Mouse (Mus musculus) layer of hippocampus, postnatal 36 days (tissue): ENCODE measurements around the gene Tmem136. TPM values are rescaled to one million over a fixed set of nuclear protein-coding genes. Genes with fewer than 3 reads are reported as not detected.
"Not testable (repeated sequence)": the region's sequence is repeated elsewhere in the genome, so short reads cannot be mapped to it uniquely, and the experiment has no call there.

Source experiments
- DNase-seq, 2 experiments: peaks; one replicate each; pipeline ENCODE4 v3.0.0; 2022
- total RNA-seq, 2 experiments: library from RNA; stranded (reverse); gene quantifications; 2 replicates each; pipeline ENCODE4 v1.2.3; 2021

Tmem136 gene
- total RNA-seq: 10 to 100 TPM; 18.2 to 19.0 TPM

DNA sequence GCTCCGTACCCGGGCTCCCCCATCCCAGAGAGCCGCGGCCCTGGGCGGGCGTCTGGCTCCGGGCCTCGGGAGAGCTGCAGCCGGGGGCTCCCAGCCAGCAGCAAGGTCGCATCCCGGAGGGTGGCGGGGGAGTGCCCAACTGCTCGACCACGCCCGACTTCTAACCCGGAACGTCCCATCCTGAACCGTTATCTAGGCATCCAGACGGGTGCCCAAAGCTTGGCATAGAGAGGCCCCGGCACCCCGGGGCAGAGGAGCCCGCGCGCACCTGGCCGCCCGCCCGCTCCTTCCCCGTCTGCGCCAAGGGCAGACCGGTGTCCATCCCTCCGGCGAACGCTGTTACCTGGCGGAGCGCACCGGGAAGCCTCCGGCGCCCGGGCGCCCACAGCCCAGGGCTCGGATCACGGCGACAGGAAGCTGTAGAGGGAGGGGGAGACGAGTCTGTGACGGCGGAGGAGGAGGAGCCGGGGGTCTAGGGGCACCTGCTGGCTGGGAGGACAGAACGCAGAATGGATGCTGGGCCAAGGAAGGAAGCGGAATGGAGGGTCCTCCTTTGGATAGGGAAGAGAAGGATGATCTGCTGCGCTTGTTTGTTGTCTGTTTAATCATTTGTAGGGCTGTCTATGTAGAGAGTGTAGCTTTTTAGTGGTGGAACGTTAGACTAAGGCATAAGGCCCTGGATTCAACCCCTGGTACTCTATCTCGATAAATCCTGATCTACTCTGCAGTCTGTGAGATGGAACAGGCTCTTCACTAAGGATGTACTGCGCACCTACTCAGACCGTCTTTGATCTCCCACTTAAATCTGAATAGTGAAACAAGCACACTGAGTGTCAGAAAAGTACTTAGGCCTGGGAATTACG, at the start of gene Tmem136:
Gene Tmem136 (minus strand): TSS at position 437 of the 863 bp plus-strand sequence.
- peak; percentile 76 to 77 for DNase-seq

DNA sequence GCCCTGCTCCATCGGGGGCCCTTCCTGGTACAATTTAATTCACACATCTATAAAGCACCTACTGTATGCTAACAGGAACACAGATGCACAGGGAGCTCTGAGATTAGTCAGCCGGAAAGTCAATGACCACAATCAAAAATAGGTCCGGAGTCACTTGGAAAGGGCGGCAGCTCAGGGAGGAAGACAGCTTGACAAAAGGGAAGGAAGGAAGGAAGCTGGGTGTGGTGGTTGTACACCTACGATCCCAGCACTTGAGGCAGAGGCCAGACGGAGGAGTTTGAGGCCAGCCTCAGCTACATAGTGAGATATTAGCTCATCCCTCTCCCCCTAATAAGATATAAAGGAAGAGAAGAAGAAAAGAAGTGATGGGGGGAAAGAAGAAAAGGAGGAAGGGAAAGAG, 39.6 kb upstream of the Tmem136 start:
- DNase-seq: no peak

DNA sequence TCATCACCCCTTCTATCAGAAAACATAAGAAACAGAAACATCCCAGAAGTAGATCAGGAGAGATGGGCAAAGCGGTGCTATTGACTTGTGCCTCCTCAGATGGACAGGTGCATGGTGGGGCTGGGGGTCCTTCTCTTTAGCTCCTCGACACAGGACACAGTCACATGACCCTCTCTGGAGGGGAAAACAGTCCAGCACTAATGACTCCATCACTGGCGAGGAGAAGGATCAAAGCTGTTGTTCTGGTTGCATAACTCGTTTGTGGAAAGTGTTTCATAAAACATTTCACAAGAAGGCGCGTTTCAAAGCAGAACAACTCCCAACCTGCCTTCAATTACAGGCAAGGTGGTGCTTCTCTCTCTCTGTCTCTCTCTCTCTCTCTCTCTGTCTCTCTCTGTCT, 35.4 kb upstream of the Tmem136 start:
- DNase-seq: no peak

DNA sequence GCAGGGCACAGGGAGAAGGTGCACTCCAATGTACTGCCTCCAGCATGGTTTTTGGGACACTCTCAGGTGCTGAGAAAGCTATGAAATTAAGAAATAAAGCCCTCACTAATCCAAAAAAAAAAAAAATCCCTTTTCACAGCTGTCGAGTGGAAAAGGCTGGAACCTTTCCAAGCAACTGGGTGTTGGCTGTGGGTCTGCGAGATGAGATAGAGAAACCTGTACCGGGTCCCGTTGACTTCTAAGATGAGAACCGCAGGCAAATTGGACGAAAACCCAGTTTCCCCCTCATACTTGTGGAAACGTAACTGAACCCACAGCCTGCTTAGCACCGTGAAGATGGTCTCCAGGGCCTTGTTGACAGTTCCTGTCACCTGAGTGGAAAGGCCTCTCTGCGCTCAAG, 34.6 kb upstream of the Tmem136 start:
- DNase-seq: no peak

DNA sequence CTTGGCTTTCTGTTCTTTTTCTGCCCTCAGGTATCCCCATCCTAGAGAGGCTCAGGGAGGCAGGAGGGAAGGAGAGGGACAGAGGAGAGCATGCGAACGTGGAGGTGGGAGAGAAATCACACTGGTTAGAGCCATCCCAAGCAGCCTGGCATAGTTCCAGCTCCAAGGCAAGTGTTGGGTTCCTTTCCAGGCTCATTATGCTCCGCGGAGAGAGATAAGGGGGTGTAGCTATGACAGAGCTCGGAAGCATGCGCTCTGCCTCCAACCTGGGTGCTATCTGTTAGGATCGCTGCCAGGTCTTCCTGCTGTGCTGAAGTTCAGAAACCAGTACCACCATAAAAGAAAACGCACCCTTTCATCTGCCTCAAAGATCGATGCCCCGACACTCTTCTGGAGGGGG, 33.7 kb upstream of the Tmem136 start:
- DNase-seq: peak; percentile 32 to 47

DNA sequence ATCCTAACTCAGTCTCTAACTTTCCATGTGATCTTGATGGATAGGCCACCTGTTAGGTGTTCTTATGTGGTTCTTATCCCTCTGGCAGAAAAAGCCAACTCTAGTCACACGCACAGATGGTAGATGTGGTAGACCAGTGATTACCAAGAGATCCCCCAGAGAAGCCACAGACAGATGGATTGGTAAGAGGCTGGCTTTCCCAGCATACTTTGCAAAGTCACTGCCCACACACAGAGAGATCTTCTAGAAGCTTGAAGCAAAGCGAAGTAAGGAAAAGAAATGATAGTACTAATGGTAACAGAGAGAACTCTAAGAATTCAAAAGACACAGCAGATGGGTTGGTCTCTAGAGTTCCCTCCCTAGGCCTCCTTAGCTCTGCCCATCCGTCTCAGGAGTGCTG, 33.1 kb upstream of the Tmem136 start:
- no peak for DNase-seq

DNA sequence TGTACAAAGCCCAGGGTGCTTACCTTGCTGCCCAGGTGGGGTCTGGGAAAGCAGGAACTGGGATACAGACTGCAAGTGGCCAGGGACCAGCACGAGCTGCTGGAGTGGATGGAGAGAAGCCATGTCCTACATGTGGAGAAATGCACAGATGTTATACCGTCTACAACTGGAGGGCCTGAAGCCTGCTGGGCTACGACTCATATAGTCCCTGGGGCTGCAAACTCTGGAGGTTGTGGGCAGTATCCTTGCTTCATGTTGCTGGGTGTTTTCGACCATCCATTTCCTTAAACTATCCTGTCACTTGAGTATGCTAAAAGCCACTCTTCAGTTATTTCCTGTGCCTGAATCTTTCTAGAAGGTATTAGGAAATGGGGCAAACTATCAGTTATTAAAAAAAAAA, 28.8 kb upstream of the Tmem136 start:
- no peak for DNase-seq

DNA sequence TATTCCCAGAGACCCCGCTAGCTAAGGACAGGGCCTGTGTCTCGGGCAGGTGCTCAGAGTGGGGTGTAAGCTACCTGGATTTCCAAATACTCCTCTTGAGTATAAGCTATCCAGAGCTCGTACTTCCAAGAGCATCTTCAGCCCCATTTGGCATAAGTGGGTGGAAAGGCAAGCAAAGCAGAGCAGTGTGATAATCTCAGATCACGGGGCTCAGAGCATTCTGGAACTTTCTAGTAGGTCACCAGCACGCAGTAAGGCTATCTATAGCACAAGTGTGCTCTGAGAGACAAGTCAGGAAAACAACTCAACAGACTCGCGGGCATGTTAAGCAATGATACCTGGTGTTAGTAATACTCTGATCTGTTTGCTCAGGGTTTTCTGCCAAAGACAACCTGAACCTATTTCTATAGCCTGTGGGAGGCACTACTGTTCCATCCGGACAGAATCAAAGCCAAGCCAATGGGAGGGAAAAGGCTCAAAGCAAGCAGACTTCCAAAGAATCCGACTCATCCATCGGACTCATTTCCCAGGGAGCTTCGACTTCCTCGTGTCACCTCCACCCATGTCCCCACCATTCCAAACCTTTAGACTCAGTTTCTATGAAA, 27.9 kb upstream of the Tmem136 start:
- no peak for DNase-seq

DNA sequence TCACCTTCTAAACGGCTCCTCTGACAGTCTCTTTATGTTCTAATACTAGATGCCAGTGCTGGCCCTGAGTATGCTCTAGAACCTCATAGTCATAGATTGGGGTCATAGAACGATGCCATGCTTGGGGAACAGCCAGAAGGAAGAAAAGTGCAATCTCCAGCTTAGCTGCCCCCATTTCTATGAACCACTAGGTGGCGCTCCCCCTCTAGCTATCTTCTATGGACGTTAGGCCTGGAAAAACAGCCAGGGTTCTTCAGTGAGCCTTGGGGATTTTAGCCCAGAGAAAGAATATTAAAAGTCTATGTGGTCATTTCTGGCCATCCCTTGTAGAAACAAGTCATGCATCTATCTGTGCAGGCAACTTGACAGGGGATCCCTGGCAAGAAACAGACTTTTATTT, 25.5 kb upstream of the Tmem136 start:
- DNase-seq: peak; percentile 43 to 56

DNA sequence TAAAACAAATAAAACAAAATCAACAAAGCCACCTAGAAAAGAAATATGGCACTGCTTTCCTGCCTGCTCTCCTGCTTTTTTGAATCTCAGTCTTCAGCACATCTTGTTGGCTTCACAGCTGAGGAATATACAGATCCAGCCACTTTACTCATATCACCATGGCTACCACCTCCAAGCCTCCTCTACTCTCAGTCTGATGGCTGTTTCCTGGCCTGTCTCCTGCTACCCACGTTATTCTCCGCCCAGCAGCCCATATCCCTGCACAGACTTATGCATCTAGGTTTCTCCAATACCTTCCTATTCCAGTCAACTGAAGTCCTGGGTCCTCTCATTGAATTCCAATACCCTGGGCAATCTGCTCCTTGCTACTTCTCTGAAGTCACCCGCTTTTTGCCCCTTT, 17.2 kb upstream of the Tmem136 start:
- DNase-seq: peak in 1 of 2 experiments; percentile 25

DNA sequence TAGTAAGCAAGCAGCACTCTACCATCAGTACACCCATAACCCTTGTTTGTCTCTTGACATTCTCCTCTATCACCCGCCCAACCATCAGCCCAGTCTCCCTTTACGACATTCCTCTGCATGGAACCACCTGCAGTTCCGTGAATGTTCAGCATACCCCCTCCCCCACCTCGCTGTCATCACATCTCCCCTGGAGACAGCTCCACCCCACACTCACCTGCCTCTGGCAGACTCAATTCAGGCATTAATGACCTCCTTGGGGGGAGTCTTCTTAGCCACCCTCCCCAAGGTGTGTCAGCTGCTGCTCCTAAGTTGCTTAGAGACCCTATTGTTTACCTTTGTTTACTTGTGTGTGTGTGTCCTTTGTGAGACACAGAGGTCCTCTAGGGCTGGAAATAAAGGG, 16.0 kb upstream of the Tmem136 start:
- DNase-seq: no peak

DNA sequence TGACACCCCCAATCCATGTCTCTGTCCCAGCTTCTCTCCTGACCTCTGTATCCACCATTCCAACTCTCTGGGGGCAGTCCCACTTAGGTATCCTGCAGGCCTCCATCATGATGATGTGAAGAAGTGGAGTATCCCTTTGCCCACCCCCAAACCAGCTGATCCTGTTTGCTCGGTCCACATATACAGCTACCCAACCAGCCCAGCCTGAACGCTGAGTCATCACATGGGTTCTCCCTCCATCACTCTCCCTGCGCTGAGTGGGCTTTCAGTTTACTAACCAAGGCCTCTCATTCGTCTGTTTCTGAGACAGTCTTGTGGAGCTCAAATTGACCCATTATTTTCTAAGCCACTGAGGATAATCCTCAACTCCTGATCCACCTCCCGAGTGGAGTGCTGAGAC, 15.6 kb upstream of the Tmem136 start:
- DNase-seq: no peak

DNA sequence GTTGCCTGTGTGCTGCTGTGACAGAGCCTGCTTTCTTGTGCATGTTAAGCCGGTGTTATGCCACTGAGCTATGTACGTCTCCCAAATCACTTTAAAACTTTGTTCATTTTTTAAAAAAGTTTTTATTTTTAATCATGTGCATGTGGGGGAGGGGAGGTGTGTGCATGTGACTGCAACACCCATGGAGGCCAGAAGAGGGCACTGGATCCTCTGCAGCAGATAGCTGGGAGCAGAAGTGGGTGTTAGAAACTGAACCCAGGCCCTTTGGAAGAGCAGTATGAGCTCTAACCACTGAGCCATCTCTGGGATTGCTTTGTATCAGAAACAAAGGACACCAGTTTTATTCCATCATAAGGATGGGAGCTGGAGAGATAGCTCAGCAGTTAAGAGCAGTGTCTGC, 14.3 kb upstream of the Tmem136 start:
- no peak for DNase-seq

DNA sequence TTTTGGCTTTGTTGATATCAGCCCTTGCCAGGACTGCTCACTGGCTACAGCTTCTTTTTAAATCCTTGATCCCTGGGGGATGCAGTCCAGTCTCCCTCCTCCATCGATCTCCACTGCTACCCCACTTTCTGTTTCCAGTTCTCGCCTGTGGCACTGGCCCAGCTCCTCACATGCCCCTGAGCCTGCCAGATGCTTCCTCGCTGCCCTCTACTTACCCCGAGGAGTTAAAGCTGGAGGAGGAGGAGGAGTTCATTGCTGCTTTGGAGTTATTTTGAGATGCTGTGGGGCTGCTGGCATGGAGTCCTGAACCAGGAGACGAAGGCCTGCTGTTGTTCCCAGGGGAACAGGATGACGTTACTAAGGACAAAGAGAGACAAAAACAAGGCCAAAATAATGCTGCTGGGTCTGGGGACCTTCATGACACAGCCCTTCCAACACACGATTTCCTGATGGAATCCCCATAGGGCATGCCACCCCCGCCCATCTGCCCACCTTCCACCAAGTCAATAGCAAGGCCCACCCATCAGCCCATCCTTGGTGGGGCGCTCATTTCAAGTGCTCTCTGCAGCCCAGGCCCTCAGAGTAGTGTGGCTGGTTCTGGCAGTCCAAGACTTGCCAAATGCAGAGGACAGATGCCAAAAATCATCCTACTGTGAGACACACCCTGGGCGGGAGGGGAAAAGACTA, 10.9 kb upstream of the Tmem136 start:
- peak in 1 of 2 experiments; percentile 41 for DNase-seq

DNA sequence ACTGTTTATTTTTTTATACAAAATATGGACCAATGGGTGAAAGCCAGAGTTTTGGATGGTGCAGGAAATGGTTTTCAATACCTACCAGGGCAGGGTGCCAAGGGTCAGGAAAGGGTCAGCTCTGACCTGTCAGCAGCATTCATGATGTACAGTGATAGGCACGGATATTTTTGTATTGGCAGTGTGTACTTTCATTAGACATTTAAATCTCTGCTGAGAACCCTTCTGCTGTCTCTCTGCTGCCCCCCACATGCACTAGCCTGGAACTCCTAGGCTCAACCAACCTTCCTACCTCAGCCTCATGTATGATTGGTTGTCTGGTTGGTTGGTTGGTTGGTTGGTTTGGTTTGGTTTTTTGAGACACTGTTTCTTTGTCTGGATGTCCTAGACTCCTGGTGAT, 6.0 kb upstream of the Tmem136 start:
- no peak for DNase-seq

DNA sequence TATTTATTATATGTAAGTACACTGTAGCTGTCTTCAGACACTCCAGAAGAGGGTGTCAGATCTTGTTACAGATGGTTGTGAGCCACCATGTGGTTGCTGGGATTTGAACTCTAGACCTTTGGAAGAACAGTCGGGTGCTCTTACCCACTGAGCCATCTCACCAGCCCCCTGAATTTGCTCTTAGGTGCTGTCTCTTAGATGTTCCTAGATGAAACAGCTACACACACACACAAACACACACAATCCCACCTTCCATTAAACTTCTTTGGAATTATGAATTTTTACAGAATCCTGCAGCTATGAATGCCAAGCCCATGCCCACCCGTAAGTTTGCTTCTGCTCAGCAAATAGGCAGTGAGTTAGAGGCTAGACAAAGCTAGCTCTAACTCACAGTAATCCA, 5.6 kb upstream of the Tmem136 start:
- DNase-seq: not testable (repeated sequence)

DNA sequence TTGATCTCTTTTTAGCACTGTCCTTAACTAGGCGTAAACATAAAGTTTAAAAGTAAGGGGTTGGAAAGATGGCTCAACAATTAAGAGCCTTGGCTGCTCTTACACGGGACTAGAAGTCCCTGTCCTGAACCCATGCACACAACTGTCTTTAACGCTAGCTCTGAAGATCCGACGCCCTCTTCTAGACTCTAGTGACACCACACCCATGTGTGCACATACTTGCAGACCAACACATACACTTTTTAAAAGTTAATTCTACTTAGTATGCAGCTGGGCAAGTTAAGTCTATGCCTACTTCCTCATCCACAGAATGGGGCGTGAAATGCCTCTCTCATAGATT, 597 bp upstream of the Tmem136 start:
- no peak for DNase-seq

DNA sequence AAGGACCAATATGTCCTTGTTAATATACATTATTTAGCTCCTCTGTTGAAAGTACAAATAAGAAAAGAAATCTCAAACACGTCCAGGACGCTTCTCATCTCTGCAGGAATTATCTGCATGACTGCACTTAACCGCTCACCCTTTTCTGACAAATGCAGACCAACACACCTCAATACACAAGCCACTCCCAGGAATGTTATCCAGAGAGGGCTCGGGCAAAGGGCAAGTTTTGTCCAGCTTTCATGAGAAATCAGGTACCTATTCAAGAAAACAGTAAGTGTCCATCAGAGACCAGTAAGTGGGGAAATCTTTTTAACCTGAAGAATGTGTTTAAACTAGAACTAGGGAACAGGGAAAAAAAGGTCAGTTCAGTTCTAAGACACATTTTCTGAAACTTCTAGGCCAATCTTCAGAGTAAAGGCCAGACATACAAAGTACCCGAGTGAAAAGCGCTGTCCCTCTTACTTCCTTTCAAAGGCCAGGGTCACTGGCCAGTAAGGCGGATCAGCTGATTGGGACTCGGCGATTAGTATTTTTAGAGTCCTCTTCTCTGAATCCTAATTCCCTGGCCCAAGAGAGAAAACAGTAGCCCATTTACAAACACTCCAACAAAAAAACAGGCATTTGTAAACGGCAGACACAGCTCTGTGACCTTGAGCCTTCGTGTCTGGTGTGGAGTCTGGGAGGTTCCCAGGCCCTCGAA, 788 bp downstream of the Tmem136 start:
- no peak for DNase-seq

DNA sequence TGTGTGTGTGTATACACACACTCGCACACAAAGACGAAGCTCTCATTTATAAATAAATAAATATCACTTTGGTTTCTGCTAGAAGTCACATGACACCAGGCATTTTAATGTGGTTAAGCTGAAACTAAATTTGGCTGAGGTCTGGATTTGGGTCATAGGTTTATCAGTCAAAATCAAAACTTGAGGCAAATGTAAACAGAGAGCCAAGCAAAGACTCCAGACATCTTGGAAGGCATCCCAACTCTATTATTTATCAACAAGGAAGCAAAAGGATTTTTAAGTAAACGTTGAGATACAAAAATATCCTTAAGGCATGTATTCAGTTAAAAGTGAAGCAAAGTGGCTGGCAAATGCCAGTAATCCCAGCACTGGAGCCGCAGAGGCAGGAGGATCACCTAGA, 1.5 kb downstream of the Tmem136 start:
- DNase-seq: no peak

DNA sequence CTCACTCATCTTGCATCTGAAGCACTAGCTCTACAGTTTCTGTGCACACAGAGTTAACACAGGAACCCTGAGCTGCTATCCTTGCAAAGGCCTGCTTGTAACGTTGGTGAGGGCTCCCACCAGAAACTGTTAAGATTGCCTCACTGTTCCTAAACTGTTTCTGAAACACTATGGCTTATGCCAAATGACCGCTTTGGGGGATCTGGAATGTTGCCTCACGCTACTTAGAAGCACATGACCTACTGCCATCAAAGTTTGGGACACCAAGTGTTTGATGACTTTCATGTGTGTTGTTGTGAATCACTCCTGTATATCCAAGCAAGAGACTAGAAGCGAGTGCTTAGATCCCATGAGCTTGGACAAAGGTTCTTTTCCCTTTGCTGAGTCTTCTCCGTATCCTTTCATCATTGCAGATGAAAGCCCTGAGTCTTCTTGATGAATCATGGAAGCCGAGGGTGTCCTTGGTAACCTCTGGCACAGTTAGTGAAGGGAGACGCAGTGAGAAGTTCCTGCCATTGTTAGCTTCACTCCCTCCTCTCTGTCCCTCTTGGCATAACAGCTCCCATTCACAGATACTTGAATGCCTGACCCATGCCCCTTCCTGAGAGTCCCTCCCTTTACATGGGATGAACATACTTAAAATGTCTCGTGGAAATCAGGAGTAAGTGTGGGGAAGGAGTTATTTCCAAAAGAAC, 5.9 kb downstream of the Tmem136 start:
- no peak for DNase-seq

DNA sequence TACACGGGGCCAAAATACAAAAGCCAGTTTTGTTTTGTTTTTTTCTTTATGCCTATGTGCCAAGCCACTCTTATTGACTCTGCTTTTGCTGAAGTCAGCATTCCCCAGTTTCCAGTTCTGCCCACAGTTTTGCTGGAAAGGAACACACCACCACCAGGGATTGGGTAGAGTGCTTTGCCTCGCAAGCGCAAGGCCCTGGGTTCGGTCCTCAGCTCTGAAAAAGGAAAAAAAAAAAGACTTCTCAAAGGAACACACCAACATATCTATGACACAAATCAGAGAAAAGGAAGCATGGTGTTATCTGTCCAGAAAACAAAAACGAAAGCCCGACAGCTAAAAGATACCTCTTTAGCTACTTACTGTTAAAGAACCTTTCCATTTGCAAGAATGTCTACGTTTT, 7.2 kb downstream of the Tmem136 start:
- DNase-seq: no peak

DNA sequence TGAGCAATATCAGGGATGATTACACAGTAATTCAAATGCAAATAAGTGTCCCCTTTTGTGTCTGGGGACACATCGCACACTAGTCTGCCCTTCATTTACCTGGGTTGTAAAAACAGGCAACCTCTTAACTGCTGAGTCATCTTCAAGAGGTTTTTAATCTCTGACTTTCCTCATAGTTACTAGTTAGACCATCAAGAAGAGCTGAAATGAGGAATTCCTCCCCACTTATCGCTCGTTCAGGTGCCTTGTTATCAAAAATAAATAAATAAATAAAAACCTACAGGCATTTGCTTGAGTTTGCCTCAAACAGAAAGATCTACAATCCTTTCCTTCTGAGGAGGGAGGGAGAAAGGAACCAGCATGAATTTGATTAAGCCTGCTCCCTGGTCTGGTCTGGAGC, 7.6 kb downstream of the Tmem136 start:
- DNase-seq: no peak

DNA sequence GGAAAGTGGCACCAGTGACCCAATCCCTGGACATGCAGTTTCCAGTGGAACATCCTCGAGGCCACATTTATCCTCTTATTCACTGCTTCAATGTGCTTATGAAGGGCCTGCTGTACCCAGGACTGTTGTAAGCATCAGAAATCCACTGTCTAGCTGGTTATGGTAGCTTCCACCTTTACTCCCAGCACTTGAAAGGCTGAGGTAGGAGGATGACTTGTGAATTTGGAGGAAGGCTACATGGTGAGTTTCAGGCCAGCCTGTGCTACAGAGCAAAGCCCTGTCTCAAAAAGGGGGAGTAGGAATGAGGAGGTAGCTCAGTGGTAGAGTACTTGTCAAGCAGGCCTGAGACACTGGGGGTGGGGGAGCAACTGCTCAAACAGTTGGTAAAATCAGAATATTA, 8.3 kb downstream of the Tmem136 start:
- DNase-seq: no peak
